Mouse (Mus musculus) urinary bladder, postnatal 25 days (tissue): ENCODE measurements around the gene Tead1.

Experiments used
- DNase-seq: peaks from one replicate; pipeline ENCODE4 v3.0.0; 2022; ENCODE audit warnings: low spot score

Gene Tead1

DNA sequence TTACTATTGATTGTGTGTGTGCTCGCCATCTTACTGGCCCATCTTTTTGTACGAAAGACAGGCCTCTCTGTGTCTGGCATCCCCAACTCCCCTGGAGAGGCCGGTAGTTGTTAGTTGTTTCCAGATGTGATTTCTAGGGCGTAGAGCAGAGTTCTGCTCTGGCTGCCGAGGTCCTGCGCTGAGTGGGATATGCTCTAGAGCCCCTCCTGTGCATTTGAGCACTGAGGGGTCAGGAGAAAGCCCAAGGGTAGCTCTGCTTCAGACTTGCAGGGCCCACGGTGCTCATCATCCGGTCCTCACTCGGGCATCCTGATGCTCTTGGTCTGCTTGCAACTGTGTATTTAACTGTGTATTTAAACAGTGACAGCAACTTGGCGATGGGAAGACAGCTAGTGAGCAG lies 7.5 kb downstream of the Tead1 start:
- DNase-seq = no peak

DNA sequence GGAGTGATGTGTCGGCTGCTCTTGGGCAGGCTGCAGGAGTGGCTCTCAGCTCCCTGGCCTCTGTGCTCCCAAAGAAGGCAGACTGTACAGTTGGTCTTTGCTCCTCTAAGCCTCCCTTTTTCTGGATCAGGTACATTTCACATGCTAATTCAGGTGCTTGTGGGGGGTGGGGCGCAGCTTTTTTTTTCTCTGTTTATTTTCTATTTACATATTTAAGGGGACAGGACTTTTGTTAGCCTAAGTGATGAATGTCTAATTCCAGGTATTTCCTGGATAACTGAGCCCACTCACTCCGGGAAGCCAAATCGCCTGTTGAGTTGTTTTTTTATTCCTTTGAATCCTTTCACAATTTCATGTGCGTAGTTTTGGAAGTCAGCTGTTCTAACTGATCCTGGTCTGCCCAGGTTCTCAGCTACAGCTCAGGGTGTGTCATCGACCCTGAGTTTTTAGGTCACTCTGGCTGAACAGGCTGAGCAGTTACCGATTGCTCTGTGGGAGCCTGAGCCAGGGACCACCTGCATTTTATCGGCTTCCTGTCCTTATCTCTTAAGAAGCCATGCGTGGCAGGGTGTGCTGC lies 9.4 kb downstream of the Tead1 start:
- no peak for DNase-seq

DNA sequence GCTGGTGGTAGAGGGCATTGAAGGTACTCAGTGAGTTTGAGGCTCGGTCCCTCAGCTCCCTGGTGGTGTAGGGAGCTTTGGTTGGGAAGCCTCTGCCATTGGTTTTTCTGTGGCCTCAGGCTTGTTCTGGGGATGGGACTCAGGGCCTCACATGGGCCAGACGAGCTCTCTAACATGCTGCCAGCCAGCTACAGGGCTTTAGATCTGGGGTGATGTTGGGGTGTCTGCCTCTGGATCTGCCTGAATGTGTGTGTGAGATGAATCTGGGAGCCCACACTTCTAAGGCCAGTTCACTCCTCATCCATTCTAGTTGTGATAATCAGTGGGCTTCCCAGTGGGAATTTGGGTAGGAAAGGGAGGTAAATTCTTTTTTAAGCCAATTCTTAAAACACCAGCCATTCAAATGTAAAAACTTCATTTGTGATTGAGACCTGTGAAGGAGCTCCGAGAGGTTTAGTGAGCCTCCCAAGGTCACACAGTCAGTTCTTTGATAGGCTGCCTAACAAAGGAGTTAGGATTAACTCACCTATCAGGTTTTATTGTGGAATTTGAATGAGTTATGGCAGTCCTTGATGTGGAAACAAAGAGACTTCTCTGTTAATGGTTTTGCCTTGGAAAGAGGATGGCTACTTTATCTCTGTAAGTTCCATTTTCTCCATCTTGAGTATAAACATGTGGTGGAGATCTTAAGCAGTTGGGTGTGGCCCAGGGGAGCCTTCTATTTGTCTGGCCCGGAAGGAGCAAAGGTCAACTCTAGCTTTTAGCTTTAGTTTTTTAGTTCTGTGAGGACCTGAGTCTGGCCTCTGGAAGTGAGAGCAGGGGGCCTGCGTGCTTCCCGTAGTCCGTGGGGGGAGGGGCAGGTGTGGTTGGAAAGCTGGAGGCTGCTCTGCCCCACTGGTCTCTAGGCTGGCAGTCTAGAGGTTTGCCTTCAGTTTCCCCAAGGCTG lies 12.0 kb downstream of the Tead1 start:
- no peak for DNase-seq

DNA sequence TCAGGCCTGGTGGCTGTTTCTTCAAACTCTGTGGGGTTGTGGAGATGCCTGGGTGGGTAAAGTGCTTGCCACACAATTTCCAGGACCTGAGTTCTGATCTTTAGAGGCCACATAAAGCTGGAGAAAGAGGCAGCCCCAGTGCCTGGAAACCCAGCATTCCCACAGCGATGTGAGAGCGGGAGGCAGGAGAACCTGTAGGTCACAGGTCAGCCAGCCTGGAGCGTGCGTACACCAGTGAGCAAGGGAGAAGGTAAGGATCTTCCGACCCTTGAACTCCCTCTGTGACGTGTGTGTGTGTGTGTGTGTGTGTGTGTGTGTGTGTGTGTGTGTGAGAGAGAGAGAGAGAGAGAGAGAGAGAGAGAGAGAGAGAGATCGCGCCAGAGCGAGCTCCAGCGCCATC lies 14.4 kb downstream of the Tead1 start:
- DNase-seq = no peak

DNA sequence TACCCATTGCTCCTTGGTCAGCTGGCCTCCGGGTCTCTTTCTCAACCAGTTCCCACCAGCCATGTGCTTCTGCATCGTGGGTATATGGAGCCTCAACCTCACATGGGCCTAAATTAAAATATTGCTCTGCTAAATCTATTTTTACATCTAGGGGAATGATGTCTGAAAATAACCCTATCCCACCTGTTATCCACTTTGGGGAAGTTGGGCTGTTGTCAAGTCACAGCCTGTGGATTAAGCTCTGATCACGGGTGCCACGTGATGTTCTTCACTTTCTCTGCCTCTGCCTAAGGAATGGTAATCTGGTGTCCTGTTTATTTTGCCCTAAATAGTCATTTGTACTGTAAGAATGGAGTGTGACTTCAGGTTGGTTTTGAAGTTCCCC lies 17.7 kb downstream of the Tead1 start:
- no peak for DNase-seq

DNA sequence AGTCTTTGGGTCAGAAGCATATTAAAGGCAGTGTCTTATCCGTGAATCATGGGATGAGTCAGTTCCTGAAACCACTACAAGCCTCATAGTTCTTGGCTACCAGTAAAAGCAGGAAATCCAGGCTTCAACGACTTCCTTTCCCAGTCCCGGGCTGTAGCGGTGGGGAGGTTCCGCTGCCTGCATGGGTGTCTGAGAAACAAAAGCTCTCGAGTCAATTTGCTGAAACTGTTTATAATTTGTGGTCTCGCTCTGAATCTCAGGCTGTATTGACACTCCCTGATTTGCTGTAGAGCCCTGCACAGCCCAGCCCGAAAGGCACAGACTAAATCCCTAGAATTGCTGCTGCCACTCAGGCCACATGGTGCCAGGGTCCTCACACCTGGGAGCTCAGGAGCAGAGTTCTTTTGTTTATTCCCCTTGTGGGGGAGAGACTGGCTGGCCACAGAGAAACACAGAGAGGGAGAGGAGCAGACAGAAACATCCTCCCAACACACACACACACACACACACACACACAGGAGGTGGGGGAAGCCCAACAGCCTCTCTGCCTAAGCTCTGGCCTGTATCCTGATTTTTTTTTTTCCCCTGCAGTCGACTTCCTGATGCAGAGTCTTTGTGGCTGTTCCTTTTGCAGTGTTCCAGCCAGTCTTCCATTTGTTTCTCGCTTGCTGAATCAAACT lies 18.2 kb downstream of the Tead1 start:
- DNase-seq = no peak

DNA sequence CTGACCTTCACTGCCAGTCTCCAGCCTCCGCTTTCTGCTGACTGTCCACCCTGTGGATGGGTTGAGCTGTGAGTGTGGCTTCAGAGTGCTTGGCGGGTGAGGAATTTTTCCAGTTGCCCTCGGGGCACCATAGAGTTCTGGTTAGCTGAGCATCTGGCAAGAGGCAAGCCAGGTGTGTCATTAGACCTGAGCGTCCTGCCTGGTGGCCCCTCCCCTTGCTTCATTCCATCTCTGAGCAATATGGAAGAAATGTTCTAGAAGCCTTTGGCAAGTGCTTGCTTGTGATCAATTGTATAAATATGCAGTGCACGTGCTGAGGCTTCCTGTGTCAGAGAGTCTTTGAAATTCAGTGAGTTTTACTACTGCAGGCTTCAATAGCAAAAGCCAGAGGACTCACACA lies 21.0 kb downstream of the Tead1 start:
- no peak for DNase-seq

DNA sequence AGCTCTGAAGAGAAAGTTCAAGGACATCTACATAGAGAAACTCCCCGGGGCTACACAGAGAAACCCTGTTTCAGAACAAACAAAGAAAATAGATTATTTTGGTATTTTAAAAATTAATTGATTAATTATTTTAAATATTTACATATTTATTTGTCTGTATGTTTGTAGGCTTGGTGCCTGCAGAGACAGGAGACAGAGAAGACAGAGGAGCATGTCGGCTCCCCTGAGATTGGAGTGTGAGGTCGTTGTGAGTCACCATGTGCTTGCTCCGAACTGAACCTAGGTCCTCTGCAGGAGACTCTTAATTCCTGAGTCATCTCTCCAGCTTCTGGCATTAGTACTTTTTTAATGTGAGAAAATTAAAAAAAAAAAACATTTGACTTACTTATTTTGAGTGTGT lies 24.2 kb downstream of the Tead1 start:
- DNase-seq = no peak

DNA sequence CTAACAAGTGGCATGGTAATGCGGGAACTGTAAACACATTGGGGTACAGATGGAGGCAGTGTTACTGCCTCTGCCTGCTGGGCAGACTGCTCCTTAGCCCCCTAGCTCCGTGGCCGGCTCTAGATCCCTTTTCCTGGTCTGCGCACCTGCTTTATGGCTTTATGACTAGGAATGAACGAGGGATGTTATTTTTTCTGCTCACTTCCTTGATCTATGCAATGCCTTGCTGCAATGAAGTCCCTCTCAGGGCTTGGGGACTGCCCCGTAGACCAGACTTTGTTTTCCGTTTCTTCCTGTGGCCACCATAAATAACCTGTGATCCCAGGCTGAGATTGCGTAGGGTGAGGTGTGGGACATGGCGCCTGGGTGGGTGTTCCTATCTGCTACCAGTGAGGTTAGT lies 26.8 kb downstream of the Tead1 start:
- DNase-seq = no peak

DNA sequence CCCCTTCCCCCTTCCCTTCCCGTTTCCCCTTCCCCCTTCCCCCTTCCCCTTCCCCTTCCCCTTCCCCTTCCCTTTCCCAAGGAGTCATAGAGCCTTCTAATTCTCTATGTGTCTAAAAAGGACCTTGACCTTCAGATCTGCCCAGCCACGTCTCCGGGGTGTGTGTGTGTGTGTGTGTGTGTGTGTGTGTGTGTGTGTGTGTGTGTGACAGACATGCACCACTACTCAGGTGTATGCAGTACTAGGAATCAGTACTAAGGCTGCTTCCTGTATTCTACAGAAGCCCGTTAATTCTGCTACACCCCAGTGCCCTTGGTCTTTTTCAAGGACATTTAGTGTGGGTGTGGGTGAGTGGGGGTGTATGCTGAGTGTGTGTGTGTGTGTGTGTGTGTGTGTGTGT lies 27.6 kb downstream of the Tead1 start:
- DNase-seq = no peak

DNA sequence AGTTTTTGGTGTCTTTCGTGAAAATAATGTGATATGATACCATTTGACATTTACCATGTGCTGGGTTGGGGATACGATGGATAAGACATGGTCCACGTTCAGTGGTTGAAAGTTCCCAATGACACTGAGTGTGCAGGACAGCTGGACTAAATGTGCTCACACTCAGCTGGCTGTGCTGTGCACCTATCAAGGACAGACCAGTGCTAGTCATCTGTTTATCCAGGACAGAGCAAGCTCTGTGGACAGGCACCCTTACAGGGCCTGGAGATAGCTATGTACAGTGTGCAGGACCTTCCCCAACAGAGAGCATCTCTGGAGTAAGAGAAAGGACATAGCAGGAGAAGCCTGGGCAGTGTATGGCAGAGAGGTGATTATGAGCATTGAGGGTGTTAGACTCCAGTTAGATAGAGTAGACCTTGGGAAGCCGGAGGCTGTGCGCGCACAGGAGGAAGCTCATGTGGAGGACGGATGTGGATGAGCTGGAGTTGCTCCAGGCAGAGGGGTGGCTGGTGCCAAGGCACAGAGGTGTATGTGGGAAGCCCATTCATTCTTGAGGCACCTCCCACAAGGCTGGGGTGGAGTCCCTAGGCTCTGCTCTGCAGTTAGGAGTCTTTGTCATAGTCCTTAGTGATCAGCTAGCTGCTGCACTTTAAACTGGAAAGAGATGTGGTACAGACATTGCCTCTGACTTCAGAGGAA lies 31.4 kb downstream of the Tead1 start:
- no peak for DNase-seq

DNA sequence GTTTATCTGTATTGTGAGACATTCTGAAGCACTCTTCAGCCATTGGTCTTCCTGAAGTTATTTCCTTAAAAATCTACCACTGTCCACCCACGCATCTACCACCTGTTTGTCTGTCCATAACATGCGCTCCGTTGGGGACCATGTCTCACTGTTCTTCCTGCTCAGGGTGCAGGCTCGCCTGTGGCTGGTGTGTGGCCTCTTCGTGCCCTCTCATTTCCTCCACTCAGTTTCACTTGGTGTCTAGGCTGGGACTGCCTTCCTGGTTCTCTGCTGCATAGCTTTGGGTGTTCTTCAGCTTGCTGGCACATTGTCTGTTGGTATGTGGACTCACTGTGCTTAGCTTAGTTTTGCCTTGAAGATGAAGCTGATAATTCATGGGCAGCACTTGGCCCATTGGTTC lies 32.9 kb downstream of the Tead1 start:
- DNase-seq = no peak

DNA sequence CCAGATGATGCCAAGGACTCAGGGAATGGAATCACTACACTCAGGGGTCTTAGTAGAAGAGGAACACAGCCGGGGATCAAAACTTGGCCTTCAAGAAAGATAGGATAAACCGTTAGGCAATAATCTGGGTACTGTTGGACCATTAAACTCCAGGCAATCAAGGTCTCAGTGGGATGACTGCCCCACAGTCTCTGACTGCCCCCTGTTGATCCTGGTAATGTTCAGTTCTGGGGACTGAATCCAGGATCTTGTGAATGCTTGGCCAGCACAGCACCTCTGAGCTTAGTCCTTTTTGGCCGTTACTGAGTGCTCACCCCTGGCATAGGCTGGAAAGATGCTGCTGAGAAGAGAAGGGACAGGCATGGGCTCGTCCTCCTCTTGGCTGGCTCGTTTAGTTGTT lies 34.4 kb downstream of the Tead1 start:
- DNase-seq = no peak

DNA sequence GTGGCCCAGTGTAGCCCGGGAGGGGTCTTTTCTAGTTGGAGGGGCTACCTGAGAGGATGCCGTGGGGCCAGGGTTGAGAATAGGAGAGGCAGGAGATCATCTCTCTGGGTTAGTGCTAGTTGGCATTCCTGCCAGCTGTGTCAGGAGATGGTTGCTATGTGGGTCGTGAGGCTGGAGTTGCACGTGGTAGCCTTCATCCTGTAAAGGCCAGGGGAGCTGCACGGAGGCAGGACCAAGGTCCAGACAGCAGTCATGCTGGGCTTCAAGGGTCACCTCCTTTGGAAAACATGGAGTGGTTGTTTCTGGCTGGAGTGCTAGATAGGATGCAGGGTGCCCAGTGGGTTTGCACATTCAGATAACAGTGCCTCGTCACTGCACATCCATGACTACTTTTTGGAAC lies 35.7 kb downstream of the Tead1 start:
- DNase-seq = no peak

DNA sequence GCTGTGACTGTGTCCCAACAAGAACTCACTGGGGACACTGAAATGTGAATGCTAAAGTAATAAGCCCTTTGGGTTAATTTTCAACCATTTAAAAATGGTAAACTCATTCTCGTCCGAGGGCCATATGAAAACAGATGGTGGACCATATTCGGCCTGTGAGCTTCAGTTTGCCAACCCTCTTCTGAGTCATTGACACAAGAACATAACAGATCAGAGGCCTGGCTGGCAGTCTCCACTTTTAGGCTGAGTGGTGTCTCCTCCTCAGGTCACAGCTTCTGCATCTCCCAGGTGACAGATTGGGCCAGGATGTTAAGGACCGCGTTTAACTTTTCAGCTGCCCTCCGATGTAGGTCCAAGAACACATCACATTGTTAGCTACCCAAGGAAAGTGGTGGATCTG lies 37.6 kb downstream of the Tead1 start:
- DNase-seq = no peak

DNA sequence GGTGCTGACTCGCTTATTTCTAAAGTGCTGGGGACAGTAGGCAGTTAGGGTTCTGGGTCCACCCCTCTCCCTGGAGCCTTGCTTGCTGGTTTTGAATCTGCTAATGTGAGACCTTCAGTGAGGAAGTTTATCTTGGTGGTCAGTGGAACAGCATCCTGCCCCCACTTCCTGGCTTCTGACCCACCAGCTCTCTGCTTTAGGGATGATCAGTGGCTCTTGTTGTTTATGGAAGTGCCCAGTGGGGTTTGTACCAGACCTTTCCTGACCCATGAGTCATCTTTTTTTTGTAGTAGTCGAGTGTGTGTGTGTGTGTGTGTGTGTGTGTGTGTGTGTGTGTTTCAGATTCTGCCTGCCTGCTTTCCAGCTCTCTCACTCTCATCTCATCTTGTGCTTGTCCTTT lies 38.6 kb downstream of the Tead1 start:
- DNase-seq = no peak

DNA sequence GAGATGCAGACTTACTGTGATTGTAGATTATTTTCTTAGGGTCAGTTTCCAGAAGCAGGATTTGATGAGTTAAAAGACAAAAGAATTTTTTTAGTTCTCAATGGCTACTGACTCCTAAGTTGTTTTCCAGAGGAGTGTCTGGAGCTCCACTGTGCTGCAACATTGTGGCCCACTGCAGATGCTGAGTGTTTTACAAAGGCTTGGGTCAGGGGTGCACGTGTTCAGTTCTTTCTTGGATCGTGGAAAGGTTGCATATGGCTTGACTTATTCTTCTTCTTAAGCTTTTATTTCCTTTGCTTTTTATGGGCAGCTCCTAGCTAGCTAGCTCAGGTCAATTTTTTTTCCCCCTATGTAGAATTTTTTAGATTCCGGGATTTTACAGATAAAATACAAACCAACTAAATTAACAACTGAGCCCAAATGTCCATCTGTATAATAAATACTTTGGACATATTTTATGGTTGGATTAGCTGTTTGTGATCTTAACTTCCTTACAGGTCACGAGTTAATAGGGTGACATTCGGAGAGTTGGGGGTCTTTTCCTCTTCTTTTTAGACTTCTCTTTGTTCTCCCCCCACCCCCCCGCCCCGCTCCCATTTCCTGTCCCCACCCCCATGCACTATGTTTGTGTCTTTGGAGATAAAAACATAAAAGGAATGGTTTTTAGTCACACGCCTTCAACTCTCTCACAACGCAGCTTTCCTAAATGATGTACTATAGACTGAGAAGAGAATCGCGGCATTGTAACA lies 40.5 kb downstream of the Tead1 start:
- DNase-seq = no peak

DNA sequence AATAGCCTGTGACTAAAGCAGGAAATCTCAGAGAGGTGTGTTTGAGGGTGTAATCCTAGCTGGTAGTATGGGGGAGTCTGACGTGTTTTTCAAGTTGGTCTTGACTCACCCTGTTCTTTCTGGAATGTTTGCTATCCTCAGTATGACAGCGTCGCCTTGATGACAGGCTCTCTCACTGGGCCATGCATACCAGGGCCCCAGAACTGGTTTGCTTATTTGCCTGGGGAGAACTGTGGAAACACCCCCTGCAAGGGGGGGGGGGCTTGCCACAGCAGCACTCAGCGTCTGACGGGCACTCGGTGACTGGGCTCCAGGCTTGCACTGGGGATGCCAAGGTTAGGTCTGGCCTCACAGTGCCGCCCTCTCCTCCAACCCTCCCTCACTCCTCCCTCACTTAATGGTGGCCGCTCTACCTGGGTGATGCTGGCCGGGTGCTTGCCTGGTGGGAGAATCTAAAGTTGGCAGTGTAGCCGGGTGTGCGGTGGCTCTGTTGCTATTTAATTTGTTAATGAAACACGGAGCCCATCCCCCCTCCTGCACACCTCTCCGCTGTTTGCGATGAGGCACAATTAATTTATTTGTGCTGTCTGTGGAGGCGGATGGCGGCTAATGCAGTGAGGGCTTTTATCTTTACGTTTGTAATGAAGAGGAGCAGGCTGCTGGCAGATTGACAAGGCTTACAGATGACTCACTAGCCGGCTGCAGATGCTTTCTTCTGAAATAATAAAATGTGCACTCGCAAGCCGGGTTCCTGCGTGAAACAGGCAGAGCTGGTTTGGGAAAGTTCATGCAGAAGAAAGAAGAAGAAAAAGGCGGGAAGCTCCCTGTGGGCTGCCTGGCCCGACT lies 41.2 kb downstream of the Tead1 start:
- DNase-seq = peak; percentile 67

DNA sequence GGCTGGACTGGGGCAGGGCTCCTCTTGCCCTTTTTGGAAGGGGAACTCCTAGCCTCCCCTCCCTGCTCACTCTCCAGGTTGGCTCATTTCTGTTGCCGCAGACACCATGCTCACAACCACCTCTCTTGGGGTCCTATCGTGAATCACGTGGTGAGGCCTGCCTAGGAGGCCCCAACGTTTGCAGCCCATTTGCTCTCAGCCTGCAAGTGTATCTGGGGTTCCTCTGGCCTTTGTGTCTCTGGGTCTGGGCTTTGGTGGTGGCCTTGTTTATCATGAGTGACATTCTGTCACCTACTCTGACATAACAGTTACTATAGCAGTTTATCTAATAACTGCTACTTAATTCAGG lies 41.8 kb downstream of the Tead1 start:
- no peak for DNase-seq

DNA sequence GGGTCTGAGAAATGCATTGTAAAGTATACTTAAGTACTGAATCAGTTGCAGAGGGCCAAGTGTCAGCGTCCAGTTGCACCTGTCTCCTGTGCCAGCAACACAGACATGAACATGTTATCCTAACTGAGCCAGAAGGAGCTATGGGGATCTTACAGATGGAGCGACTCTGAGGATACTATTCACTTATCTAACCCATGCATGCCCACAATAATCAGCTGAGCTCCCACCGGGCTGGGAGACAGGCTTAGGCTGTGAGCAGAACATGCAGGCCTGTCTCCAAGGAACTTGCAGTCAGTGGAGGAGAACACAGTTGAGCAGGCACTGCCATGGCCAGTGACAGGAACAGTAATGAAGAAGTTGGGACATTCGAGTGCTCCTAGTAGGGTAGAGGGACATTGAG lies 42.7 kb downstream of the Tead1 start:
- no peak for DNase-seq

DNA sequence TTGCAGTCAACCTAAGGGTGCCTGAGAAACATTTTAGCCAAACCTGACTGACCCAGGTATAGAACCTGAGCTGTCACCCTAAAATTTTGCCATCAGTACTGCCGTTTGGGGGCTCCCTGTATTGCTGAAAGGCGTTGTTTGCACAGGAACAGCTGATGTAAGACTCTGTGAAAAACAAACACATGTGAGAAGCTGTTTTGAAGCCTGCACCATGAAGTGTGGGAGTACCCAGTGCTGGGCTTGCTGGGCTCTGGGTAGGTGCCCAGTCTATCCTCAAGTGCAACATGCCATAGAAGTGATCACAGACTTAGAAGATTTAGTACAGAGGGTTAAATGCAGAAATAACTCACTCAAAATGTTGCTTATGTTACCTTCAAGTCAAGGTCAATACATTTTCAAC lies 49.3 kb downstream of the Tead1 start:
- DNase-seq = no peak
